Mouse (Mus musculus) ES-E14 (cell line): ENCODE data around the gene Morc3. TPM values are rescaled to one million over a fixed set of nuclear protein-coding genes. Genes with fewer than 3 reads are reported as not detected.
A peak's percentile ranks its signal among the peaks of the same experiment; 100 is the strongest.
"Not testable (repeated sequence)": the region's sequence is repeated elsewhere in the genome, so short reads cannot be mapped to it uniquely, and the experiment has no call there.

Source experiments
- DNase-seq: peaks from one replicate; pipeline ENCODE4 v3.0.0-alpha.2; 2013; ENCODE audit warnings: low read depth, low spot score
- H3K27ac ChIP-seq: 2 replicates; pipeline ENCODE4 v1.5.1; 2012; ENCODE audit warnings: low read depth, mild to moderate bottlenecking, low read length, moderate library complexity, mixed read lengths; ENCODE audit not compliant: poor library complexity, insufficient read depth, severe bottlenecking
- H3K36me3 ChIP-seq: 2 replicates; pipeline ENCODE4 v1.6.1; 2012; ENCODE audit warnings: mild to moderate bottlenecking, low read length, moderate library complexity, mixed read lengths; ENCODE audit not compliant: control insufficient read depth, poor library complexity, insufficient read depth, severe bottlenecking
- H3K4me1 ChIP-seq, 2 experiments: fragments of 150-350 bp in 1 of 2; sonication (generic) in 1 of 2; 2 replicates each; pipeline ENCODE4 v1.6.1; 2012; ENCODE audit warnings: low read length in 2 of 2, mild to moderate bottlenecking in 1 of 2, mixed read lengths in 1 of 2; ENCODE audit not compliant: control insufficient read depth in 2 of 2, insufficient read depth in 2 of 2, poor library complexity in 1 of 2
- H3K4me3 ChIP-seq, 2 experiments: fragments of 150-350 bp in 1 of 2; sonication (generic) in 1 of 2; 2 replicates each; pipeline ENCODE4 v1.5.1; 2012; ENCODE audit warnings: low read length in 2 of 2, low read depth in 1 of 2, mild to moderate bottlenecking in 1 of 2, mixed read lengths in 1 of 2; ENCODE audit not compliant: insufficient read depth in 1 of 2, poor library complexity in 1 of 2, severe bottlenecking in 1 of 2
- H3K9ac ChIP-seq: 2 replicates; pipeline ENCODE4 v1.6.1; 2012; ENCODE audit warnings: low read depth, mild to moderate bottlenecking, low read length, mixed read lengths; ENCODE audit not compliant: poor library complexity, insufficient read depth, severe bottlenecking
- H3K9me3 ChIP-seq: fragments of 150-350 bp; sonication (generic); 2 replicates; pipeline ENCODE4 v1.6.1; 2012; ENCODE audit warnings: low read depth, mild to moderate bottlenecking, low read length; ENCODE audit not compliant: control insufficient read depth, insufficient read depth
- CHD2 ChIP-seq: IDR thresholded peaks from 2 replicates; pipeline ENCODE4 v1.6.1; 2014; ENCODE audit warnings: mild to moderate bottlenecking, low read depth, low read length, inconsistent platforms
- HCFC1 ChIP-seq: IDR thresholded peaks from 2 replicates; pipeline ENCODE4 v1.6.1; 2012; ENCODE audit warnings: low read length, inconsistent platforms, borderline replicate concordance; ENCODE audit not compliant: insufficient read depth
- MAFK ChIP-seq: IDR thresholded peaks from 2 replicates; pipeline ENCODE4 v1.6.1; 2014; ENCODE audit warnings: mild to moderate bottlenecking, low read depth, low read length, inconsistent platforms; ENCODE audit not compliant: insufficient read depth
- ZC3H11A ChIP-seq: IDR thresholded peaks from 2 replicates; pipeline ENCODE4 v1.6.1; 2012; ENCODE audit warnings: low read depth, mild to moderate bottlenecking, inconsistent platforms, low read length, borderline replicate concordance
- ZNF384 ChIP-seq: IDR thresholded peaks from 2 replicates; pipeline ENCODE4 v1.6.1; 2012; ENCODE audit warnings: low read depth, low read length, inconsistent platforms
- in situ Hi-C, 2 experiments: fragments of 600-800 bp; cut with MboI; formaldehyde crosslinking; loops; one replicate each; pipeline ENCODE4 v1.15.1; 2025; ENCODE audit warnings: low sequenced_read_pairs in 2 of 2, inconsistent platforms in 1 of 2; ENCODE audit not compliant: unreplicated experiment in 2 of 2
- total RNA-seq: library from RNA; depleted of rRNA; stranded (reverse); fragments of 300-350 nt; gene quantifications from 2 replicates; pipeline ENCODE4 v1.2.3, GENCODE M21; 2012

The Morc3 gene
- total RNA-seq, 1 experiment = 90.3 TPM

DNA sequence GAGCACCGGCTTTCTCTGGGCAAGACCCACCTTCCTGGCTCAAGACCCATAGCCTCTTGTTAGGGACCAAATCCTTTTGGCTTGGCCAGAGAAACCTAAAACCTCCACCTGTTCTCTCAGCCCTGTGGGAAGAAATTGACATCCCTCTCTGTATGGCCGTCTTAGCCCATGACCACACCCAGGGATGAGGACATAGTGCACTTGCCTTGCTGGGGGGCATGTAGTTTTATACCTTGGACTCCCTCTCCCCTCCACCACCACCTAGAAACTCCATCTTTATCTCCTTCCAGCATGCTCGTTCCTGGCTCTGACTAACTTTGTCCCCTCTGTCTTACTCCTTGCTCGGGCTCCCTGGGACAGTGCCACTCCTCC, 12.6 kb upstream of the Morc3 start:
- no peak for TF ChIP-seq ZNF384
- TF ChIP-seq ZC3H11A = no peak
- Histone ChIP-seq H3K9me3 (no peaks in the 10 kb centered on the region; the same call in 1 of the 2 replicates), H3K36me3 (peaks cover 2% of the 10 kb centered on the region; the same call in 1 of the 2 replicates), H3K4me1 (peaks cover 0 to 14% of the 10 kb centered on the region in 2 experiments; a peak in 2 of 4 replicates), H3K27ac (no peak overlapping the region; the same call in 1 of the 2 replicates), H3K9ac (no peak overlapping the region; the same call in 1 of the 2 replicates), H3K4me3 (no peak overlapping the region)
- in situ Hi-C loops = no loop called here
- no peak for DNase-seq

DNA sequence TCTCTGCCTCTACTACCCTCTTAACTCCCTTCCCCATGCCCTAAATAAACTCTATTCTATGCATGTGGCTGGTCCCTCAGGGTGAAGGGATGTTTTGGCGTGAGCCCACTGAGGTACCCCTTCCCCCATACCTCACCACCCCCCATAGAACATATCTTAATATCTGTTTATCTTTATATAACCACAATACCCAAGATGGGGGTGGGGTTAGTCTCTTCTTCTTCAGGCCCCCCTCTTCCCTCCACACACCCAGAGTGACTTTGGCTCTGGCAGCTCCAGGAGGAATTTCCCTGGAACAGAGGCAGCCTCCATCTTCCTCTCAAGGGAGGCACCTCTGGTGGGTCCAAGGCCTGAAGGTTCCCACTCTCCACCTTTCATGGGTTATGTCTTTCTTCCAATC, 11.9 kb upstream of the Morc3 start:
- in situ Hi-C loops = no loop called here
- Histone ChIP-seq H3K9ac (no peak overlapping the region), H3K4me3 (no peak overlapping the region)

DNA sequence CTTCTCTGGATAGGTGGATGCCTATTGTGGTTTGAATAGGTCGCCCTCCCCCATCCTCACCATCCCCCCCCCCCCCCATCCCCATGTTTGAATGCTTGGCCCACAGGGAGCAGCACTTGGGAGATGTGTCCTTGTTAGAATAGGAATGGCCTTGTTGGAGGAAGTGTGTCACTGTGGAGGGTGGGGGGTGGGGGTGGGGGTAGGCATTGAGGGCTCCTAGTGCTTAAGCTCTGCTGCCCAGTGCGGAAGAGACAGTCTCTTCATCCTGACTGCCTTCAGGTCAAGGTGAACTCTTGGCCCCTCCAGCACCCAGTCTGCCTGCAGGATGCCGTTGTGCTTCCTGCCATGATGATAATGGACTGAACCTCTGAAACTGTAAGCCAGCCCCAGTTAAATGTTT, 10.2 kb upstream of the Morc3 start:
- TF ChIP-seq MAFK (no peak), ZC3H11A (no peak), HCFC1 (no peak), ZNF384 (no peak), CHD2 (no peak)
- DNase-seq = no peak
- Histone ChIP-seq H3K9ac (no peak overlapping the region), H3K27ac (peak overlapping the region; percentile 41; the same call in 1 of the 2 replicates), H3K4me1 (peaks cover under 1 to 12% of the 10 kb centered on the region in 2 experiments; a peak in 3 of 4 replicates), H3K4me3 (no peak overlapping the region; a peak in 1 of 4 replicates), H3K36me3 (peaks cover 2% of the 10 kb centered on the region; the same call in 1 of the 2 replicates), H3K9me3 (no peaks in the 10 kb centered on the region; the same call in 1 of the 2 replicates)
- in situ Hi-C loops = no loop called here

More for the DNA sequence above, 11.9 kb upstream of the Morc3 start:
- Histone ChIP-seq H3K9me3 (no peaks in the 10 kb centered on the region; the same call in 1 of the 2 replicates), H3K36me3 (peaks cover 2% of the 10 kb centered on the region; the same call in 1 of the 2 replicates), H3K4me1 (peaks cover 0 to 14% of the 10 kb centered on the region in 2 experiments; a peak in 2 of 4 replicates), H3K27ac (peak overlapping the region; percentile 23; the same call in 1 of the 2 replicates)
- no peak for TF ChIP-seq HCFC1
- no peak for DNase-seq

GRCm38 (mm10) chr16:93822433-93823225, 9.3 kb upstream of the Morc3 start:
- DNase-seq, in situ Hi-C loops, H3K4me3 ChIP-seq: not testable (repeated sequence)

GRCm38 (mm10) chr16:93824799-93825198, 7.1 kb upstream of the Morc3 start:
- Histone ChIP-seq H3K36me3 (peaks cover 2% of the 10 kb centered on the region; the same call in 1 of the 2 replicates), H3K4me1 (peaks cover 2 to 6% of the 10 kb centered on the region in 2 experiments; a peak in 2 of 4 replicates), H3K4me3 (no peak overlapping the region), H3K9ac (no peak overlapping the region), H3K9me3 (no peaks in the 10 kb centered on the region; the same call in 1 of the 2 replicates), H3K27ac (peak overlapping the region; percentile 80; the same call in 1 of the 2 replicates)
- in situ Hi-C loops = no loop called here
- no peak for DNase-seq
- no peak for TF ChIP-seq ZNF384
- TF ChIP-seq HCFC1 = no peak
- TF ChIP-seq ZC3H11A = no peak
- TF ChIP-seq CHD2 = no peak
- no peak for TF ChIP-seq MAFK

More at GRCm38 (mm10) chr16:93822433-93823225, 9.3 kb upstream of the Morc3 start:
- H3K36me3 ChIP-seq, H3K9me3 ChIP-seq, H3K9ac ChIP-seq, H3K27ac ChIP-seq: not testable (repeated sequence)
- peaks cover 2 to 12% of the 10 kb centered on the region in 2 experiments; a peak in 3 of 4 replicates for H3K4me1 ChIP-seq
